Mouse (Mus musculus) embryo, embryonic 10 days (tissue): ENCODE data around the gene Zfp777.

ENCODE experiments used
- DNase-seq: peaks from one replicate; pipeline ENCODE4 v3.0.0-alpha.2; 2015; ENCODE audit warnings: low spot score

Zfp777 gene

GRCm38 (mm10) chr6:48048426-48049272 is at the start of gene Zfp777:
Gene Zfp777, minus strand, starts transcription at chr6:48048911.
- peak; percentile 81 for DNase-seq

GRCm38 (mm10) chr6:48086957-48087715 is 38.4 kb upstream of the Zfp777 start:
- DNase-seq: peak; percentile 10

GRCm38 (mm10) chr6:48086471-48086878 is 37.8 kb upstream of the Zfp777 start, which contains the start of gene Zfp746:
Gene Zfp746, minus strand, starts transcription at chr6:48086593.
- DNase-seq: peak; percentile 95

- DNase-seq: peak; percentile 66
Observed at GRCm38 (mm10) chr6:48085521-48086404, 37.1 kb upstream of the Zfp777 start.

GRCm38 (mm10) chr6:48083733-48084191 is 35.1 kb upstream of the Zfp777 start:
- no peak for DNase-seq

GRCm38 (mm10) chr6:48081952-48082351 is 33.2 kb upstream of the Zfp777 start:
- no peak for DNase-seq

GRCm38 (mm10) chr6:48081021-48081420 is 32.3 kb upstream of the Zfp777 start:
- DNase-seq: no peak

- no peak for DNase-seq
Observed at GRCm38 (mm10) chr6:48073316-48073715, 24.6 kb upstream of the Zfp777 start.

- no peak for DNase-seq
Observed at GRCm38 (mm10) chr6:48067492-48067891, 18.8 kb upstream of the Zfp777 start.

- DNase-seq: no peak
Observed at GRCm38 (mm10) chr6:48065587-48066075, 16.9 kb upstream of the Zfp777 start.

- no peak for DNase-seq
Observed at GRCm38 (mm10) chr6:48064451-48064850, 15.7 kb upstream of the Zfp777 start.

- no peak for DNase-seq
Observed at GRCm38 (mm10) chr6:48063940-48064339, 15.2 kb upstream of the Zfp777 start.

- no peak for DNase-seq
Observed at GRCm38 (mm10) chr6:48060895-48061294, 12.2 kb upstream of the Zfp777 start.

- DNase-seq: no peak
Observed at GRCm38 (mm10) chr6:48060421-48060820, 11.7 kb upstream of the Zfp777 start.

- no peak for DNase-seq
Observed at GRCm38 (mm10) chr6:48052136-48052535, 3.4 kb upstream of the Zfp777 start.

GRCm38 (mm10) chr6:48051666-48052065 is 3.0 kb upstream of the Zfp777 start:
- no peak for DNase-seq

GRCm38 (mm10) chr6:48049273-48050065 is 758 bp upstream of the Zfp777 start:
- no peak for DNase-seq

- DNase-seq: peak; percentile 50
Observed at GRCm38 (mm10) chr6:48047450-48048351, 1.0 kb downstream of the Zfp777 start.

- peak; percentile 44 for DNase-seq
Observed at GRCm38 (mm10) chr6:48047114-48047449, 1.6 kb downstream of the Zfp777 start.

GRCm38 (mm10) chr6:48032661-48033060 is 16.1 kb downstream of the Zfp777 start:
- DNase-seq: no peak
